Mouse (Mus musculus): ENCODE data around the gene Arhgap45. TPM values are rescaled to one million over a fixed set of nuclear protein-coding genes. Genes with fewer than 3 reads are reported as not detected.

Gene Arhgap45
- polyA plus RNA-seq (2015; fragmentation: Nextera tagmentation; extraction: Ambion mirVana) = 5.5 and 10.3 TPM in 2 replicates

GRCm38 (mm10) chr10:80016511-80016910 is at the start of gene Arhgap45:
Gene Arhgap45 (plus strand): TSS chr10:80016653.

GRCm38 (mm10) chr10:79970415-79971182 is 45.9 kb upstream of the Arhgap45 start, which contains the start of gene Grin3b:
Gene Grin3b (plus strand): TSS chr10:79970715.

GRCm38 (mm10) chr10:79984195-79984816 is 32.1 kb upstream of the Arhgap45 start, which contains the start of gene Tmem259:
Gene Tmem259 (minus strand): TSS chr10:79984330.

GRCm38 (mm10) chr10:79988506-79989271 is 27.8 kb upstream of the Arhgap45 start, which contains the start of gene Cnn2:
Gene Cnn2 (plus strand): TSS chr10:79988584.

DNA sequence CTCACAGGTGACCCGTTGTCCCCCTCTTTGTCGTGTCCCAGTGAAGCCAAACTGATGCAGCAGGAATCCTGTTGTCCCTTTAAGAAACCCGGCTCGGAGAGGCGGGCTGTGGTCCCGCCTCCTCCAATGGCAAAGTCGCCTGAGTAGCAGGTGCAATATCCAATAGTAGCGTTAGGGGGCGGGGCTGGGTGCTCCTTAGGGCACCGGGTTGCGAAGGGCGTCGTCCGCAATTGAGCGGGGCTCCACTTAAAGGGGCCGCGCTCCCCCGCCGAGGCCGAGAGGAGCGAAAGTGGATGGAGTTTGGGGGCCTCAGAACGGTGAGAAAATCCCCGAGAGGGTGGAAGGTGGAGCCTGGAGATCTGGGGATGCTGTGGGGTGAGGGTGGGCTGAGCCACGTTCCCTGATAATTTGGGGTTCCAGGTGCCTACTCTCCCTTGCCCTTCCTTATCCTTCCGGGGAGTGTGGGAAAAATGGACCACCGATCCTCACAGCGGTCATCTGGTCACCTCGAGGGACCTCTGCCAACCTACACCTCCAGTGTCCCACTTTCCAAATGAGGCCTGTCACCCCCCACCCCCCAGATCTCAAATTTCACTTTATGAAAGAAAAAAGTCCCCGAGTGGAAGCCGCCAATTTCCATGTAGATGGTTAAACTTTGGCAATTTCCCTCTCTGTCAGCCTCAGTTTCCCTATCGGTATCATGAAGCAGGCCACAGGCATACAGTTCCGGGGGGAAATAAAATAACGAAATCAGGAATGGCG is 20.0 kb upstream of the Arhgap45 start, which contains the start of gene Abca7:
Gene Abca7, plus strand, starts transcription at position 223 of the 762 bp plus-strand sequence.

DNA sequence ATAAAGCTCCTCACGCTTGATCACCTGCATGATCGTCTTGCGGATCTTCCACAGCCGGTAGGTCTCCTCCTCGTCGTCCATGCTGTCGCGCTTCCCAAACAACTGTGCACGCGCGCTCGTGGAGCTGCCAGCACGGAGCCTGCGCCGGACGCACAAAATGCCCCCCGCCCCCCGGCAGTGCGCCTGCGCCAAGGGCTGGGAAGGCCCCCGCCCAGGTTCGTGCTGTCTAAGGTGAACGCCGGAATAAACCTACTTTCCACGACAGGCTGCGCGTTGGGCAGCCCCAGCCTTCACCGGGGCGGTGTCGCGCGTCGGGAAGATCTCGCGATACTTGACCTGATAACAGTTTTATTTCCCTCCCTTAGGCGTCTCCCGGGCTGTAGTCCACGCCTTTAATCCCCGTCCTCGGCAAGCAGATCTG is 23.1 kb downstream of the Arhgap45 start, which contains the start of gene Polr2e:
Gene Polr2e, minus strand, starts transcription at position 237 of the 421 bp plus-strand sequence.

DNA sequence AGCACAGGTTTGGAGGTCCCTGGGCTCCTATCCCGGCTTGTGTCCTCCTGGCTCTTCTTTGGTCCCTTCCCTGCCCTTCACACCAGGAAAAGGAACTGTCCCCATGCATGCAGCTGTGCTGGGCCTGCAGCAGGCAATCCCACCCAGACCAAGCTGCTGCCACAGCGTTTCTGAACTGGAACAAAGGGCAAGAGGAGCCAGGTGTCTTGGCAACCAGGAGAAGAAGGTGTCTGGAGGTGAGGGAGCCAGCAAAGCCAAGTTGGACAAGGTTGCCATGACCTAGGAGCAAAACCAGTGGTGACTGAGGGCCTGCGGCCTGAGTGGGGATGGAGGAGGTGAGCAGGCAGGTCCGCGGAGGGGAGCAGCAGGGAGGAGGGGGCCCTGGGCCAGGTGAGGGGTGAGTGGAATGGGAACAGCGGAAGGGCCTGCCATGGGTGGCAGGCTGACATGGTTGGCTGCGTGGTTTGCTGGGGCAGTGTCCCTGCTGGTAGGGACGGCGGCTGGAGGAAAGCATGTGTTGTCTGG is 30.6 kb downstream of the Arhgap45 start, which contains the start of gene Gpx4:
Gene Gpx4, plus strand, starts transcription at position 126 of the 525 bp plus-strand sequence.

Other genes starting within 250 kb of the Arhgap45 start
- 50.7 and 60.7 TPM in 2 replicates for gene Rnf126, start 249.7 kb upstream of the Arhgap45 start, polyA plus RNA-seq (2015; fragmentation: Nextera tagmentation; extraction: Ambion mirVana)
- 69.7 and 87.0 TPM in 2 replicates for gene Fstl3, start 239.4 kb upstream of the Arhgap45 start, polyA plus RNA-seq (2015; fragmentation: Nextera tagmentation; extraction: Ambion mirVana)
- 0.12 TPM in 1 of 2 replicates, not detected in the other for gene Prss57, start 225.7 kb upstream of the Arhgap45 start, polyA plus RNA-seq (2015; fragmentation: Nextera tagmentation; extraction: Ambion mirVana)
- 39.7 and 44.2 TPM in 2 replicates for gene Palm, start 223.1 kb upstream of the Arhgap45 start, polyA plus RNA-seq (2015; fragmentation: Nextera tagmentation; extraction: Ambion mirVana)
- gene Misp, start 195.7 kb upstream of the Arhgap45 start, polyA plus RNA-seq (2015; fragmentation: Nextera tagmentation; extraction: Ambion mirVana) = 1.6 and 2.9 TPM in 2 replicates
- gene Ptbp1, start 162.2 kb upstream of the Arhgap45 start, polyA plus RNA-seq (2015; fragmentation: Nextera tagmentation; extraction: Ambion mirVana) = 109 and 124 TPM in 2 replicates
- 2.3 and 8.8 TPM in 2 replicates for gene Prtn3, start 142.2 kb upstream of the Arhgap45 start, polyA plus RNA-seq (2015; fragmentation: Nextera tagmentation; extraction: Ambion mirVana)
- 2.2 TPM in 2 replicates for gene Plppr3, start 142.0 kb upstream of the Arhgap45 start, polyA plus RNA-seq (2015; fragmentation: Nextera tagmentation; extraction: Ambion mirVana)
- 0.13 and 0.16 TPM in 2 replicates for gene Elane, start 130.4 kb upstream of the Arhgap45 start, polyA plus RNA-seq (2015; fragmentation: Nextera tagmentation; extraction: Ambion mirVana)
- gene Cfd, start 125.8 kb upstream of the Arhgap45 start, polyA plus RNA-seq (2015; fragmentation: Nextera tagmentation; extraction: Ambion mirVana) = 0.18 TPM in 1 of 2 replicates, not detected in the other
- gene Med16, start 107.7 kb upstream of the Arhgap45 start, polyA plus RNA-seq (2015; fragmentation: Nextera tagmentation; extraction: Ambion mirVana) = 33.5 and 34.4 TPM in 2 replicates
- gene Gm26602, start 105.8 kb upstream of the Arhgap45 start, polyA plus RNA-seq (2015; fragmentation: Nextera tagmentation; extraction: Ambion mirVana) = not detected in 2 replicates
- 1.2 and 1.3 TPM in 2 replicates for gene Kiss1r, start 99.7 kb upstream of the Arhgap45 start, polyA plus RNA-seq (2015; fragmentation: Nextera tagmentation; extraction: Ambion mirVana)
- 125 and 126 TPM in 2 replicates for gene R3hdm4, start 95.4 kb upstream of the Arhgap45 start, polyA plus RNA-seq (2015; fragmentation: Nextera tagmentation; extraction: Ambion mirVana)
- gene Arid3a, start 89.6 kb upstream of the Arhgap45 start, polyA plus RNA-seq (2015; fragmentation: Nextera tagmentation; extraction: Ambion mirVana) = 4.0 TPM in 2 replicates
- gene Wdr18, start 56.5 kb upstream of the Arhgap45 start, polyA plus RNA-seq (2015; fragmentation: Nextera tagmentation; extraction: Ambion mirVana) = 52.5 and 55.6 TPM in 2 replicates
- gene Grin3b, start 45.9 kb upstream of the Arhgap45 start, polyA plus RNA-seq (2015; fragmentation: Nextera tagmentation; extraction: Ambion mirVana) = 0.07 and 0.13 TPM in 2 replicates
- 15.3 and 18.7 TPM in 2 replicates for gene Tmem259, start 32.3 kb upstream of the Arhgap45 start, polyA plus RNA-seq (2015; fragmentation: Nextera tagmentation; extraction: Ambion mirVana)
- gene Cnn2, start 28.1 kb upstream of the Arhgap45 start, polyA plus RNA-seq (2015; fragmentation: Nextera tagmentation; extraction: Ambion mirVana) = 662 and 733 TPM in 2 replicates
- gene Abca7, start 20.2 kb upstream of the Arhgap45 start, polyA plus RNA-seq (2015; fragmentation: Nextera tagmentation; extraction: Ambion mirVana) = 2.9 and 3.0 TPM in 2 replicates
- gene Polr2e, start 23.1 kb downstream of the Arhgap45 start, polyA plus RNA-seq (2015; fragmentation: Nextera tagmentation; extraction: Ambion mirVana) = 94.2 and 108 TPM in 2 replicates
- 724 and 745 TPM in 2 replicates for gene Gpx4, start 30.5 kb downstream of the Arhgap45 start, polyA plus RNA-seq (2015; fragmentation: Nextera tagmentation; extraction: Ambion mirVana)
- 14.6 and 18.7 TPM in 2 replicates for gene Sbno2, start 88.9 kb downstream of the Arhgap45 start, polyA plus RNA-seq (2015; fragmentation: Nextera tagmentation; extraction: Ambion mirVana)
- gene Stk11, start 99.2 kb downstream of the Arhgap45 start, polyA plus RNA-seq (2015; fragmentation: Nextera tagmentation; extraction: Ambion mirVana) = 11.9 and 12.4 TPM in 2 replicates
- gene Atp5d, start 122.0 kb downstream of the Arhgap45 start, polyA plus RNA-seq (2015; fragmentation: Nextera tagmentation; extraction: Ambion mirVana) = 604 and 621 TPM in 2 replicates
- 2.1 and 2.4 TPM in 2 replicates for gene Cbarp, start 124.2 kb downstream of the Arhgap45 start, polyA plus RNA-seq (2015; fragmentation: Nextera tagmentation; extraction: Ambion mirVana)
- gene Midn, start 131.6 kb downstream of the Arhgap45 start, polyA plus RNA-seq (2015; fragmentation: Nextera tagmentation; extraction: Ambion mirVana) = 7.5 and 7.6 TPM in 2 replicates
- gene Cirbp, start 149.3 kb downstream of the Arhgap45 start, polyA plus RNA-seq (2015; fragmentation: Nextera tagmentation; extraction: Ambion mirVana) = 215 and 228 TPM in 2 replicates
- gene 1600002K03Rik, start 156.3 kb downstream of the Arhgap45 start, polyA plus RNA-seq (2015; fragmentation: Nextera tagmentation; extraction: Ambion mirVana) = 8.1 and 10.7 TPM in 2 replicates
- 5.6 and 6.3 TPM in 2 replicates for gene Efna2, start 162.8 kb downstream of the Arhgap45 start, polyA plus RNA-seq (2015; fragmentation: Nextera tagmentation; extraction: Ambion mirVana)
- gene Mum1, start 209.8 kb downstream of the Arhgap45 start, polyA plus RNA-seq (2015; fragmentation: Nextera tagmentation; extraction: Ambion mirVana) = 19.8 and 28.1 TPM in 2 replicates
- gene Ndufs7, start 232.5 kb downstream of the Arhgap45 start, polyA plus RNA-seq (2015; fragmentation: Nextera tagmentation; extraction: Ambion mirVana) = 297 and 358 TPM in 2 replicates
- 21.6 and 22.3 TPM in 2 replicates for gene Gamt, start 244.4 kb downstream of the Arhgap45 start, polyA plus RNA-seq (2015; fragmentation: Nextera tagmentation; extraction: Ambion mirVana)
- gene Dazap1, start 244.8 kb downstream of the Arhgap45 start, polyA plus RNA-seq (2015; fragmentation: Nextera tagmentation; extraction: Ambion mirVana) = 25.8 and 28.0 TPM in 2 replicates

All from urinary bladder, postnatal 0 days (tissue).